Mouse (Mus musculus) olfactory bulb, adult 2 months (tissue): ENCODE measurements around the gene Tusc2.

Source experiments
- CTCF ChIP-seq: fragments of 200-500 bp; IDR thresholded peaks from 2 replicates; pipeline ENCODE4 v1.5.1; 2012; ENCODE audit warnings: low read depth, mild to moderate bottlenecking, low read length, moderate library complexity; ENCODE audit not compliant: insufficient read depth
- POLR2A ChIP-seq: fragments of 200-500 bp; IDR thresholded peaks from 2 replicates; pipeline ENCODE4 v1.6.1; 2012; ENCODE audit warnings: mild to moderate bottlenecking, low read depth, low read length, moderate library complexity; ENCODE audit not compliant: insufficient read depth

GRCm38 (mm10) chr9:107550491-107551116 lies 12.5 kb upstream of the Tusc2 start:
- no peak for TF ChIP-seq CTCF
- TF ChIP-seq POLR2A = no peak
